Mouse (Mus musculus) right cerebral cortex, adult 18-20 months (tissue): ENCODE data around the gene Luzp4.
"Not testable (repeated sequence)": the region's sequence is repeated elsewhere in the genome, so short reads cannot be mapped to it uniquely, and the experiment has no call there.

ENCODE experiments used
- DNase-seq: peaks from one replicate; pipeline ENCODE4 v3.0.0; 2022; ENCODE audit warnings: mixed read lengths

Gene Luzp4

DNA sequence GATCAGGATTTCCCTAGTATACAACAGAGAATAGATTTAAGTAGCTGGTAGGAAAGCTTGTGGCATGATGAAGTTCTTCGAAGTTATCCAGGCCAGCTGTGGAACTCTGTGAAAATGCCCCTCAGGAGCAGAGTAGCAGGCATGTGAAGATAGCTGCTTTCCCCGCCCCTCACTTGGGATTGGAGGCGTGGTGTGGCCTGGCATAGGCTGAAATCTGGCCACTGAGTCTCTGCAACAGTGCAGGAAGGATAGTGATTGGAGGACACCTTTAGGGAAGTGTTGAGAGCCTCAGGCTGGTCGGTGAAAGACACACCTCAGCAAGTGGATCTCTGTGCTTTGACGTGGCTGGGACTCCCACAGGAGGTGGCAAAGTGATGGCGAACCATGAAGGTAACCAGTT lies at the start of gene Luzp4:
Luzp4 (plus strand) TSS at position 301 of the 400 bp plus-strand sequence.
- DNase-seq: not testable (repeated sequence)

DNA sequence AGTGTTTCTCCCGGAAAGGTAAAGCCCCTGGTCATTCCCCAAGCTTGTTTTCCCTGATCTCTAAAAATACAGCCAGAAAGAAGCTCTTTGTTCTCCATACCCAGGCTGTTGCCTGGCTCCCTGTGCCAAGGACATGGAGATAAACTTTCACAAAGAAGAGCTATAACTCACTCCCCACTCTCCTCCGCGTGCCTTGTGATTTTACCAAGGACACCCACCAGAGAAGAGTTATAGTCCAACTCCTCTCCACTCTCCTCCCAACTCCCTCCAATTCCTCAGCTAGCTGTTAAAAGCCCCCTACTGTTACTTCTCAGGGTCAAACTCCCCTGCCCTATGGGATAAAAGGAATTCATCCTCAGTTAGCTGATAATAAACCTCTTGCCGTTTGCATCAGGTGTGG lies 15.6 kb upstream of the Luzp4 start:
- not testable (repeated sequence) for DNase-seq
